Mouse (Mus musculus) midbrain, embryonic 14.5 days (tissue): ENCODE results near the gene Car8. TPM values are rescaled to one million over a fixed set of nuclear protein-coding genes. Genes with fewer than 3 reads are reported as not detected.
"Not testable (repeated sequence)": the region's sequence is repeated elsewhere in the genome, so short reads cannot be mapped to it uniquely, and the experiment has no call there.

ENCODE experiments used
- ATAC-seq: fragments of 200-750 bp; cut with Nextera tagmentation; 2 replicates; pipeline ENCODE4 v1.8.0; 2017; ENCODE audit warnings: moderate number of reproducible peaks, moderate library complexity; ENCODE audit not compliant: low FRiP score, low TSS enrichment
- DNase-seq: peaks from one replicate; pipeline ENCODE4 v3.0.0-alpha.2; 2015
- H3K27ac ChIP-seq: fragments of 300-500 bp; sonication (generic); replicated peaks from 2 replicates; pipeline ENCODE4 v1.5.1; 2014; ENCODE audit warnings: mild to moderate bottlenecking, low read depth, low read length, moderate library complexity
- H3K27me3 ChIP-seq: fragments of 300-500 bp; sonication (generic); 2 replicates; pipeline ENCODE4 v1.6.1; 2014; ENCODE audit warnings: low read length, control low read depth, mixed read lengths; ENCODE audit not compliant: control insufficient read depth, insufficient read depth
- H3K36me3 ChIP-seq: fragments of 300-500 bp; sonication (generic); 2 replicates; pipeline ENCODE4 v1.6.1; 2014; ENCODE audit warnings: low read length, control low read depth; ENCODE audit not compliant: control insufficient read depth, insufficient read depth
- H3K4me1 ChIP-seq: fragments of 300-500 bp; sonication (generic); 2 replicates; pipeline ENCODE4 v1.6.1; 2014; ENCODE audit warnings: mild to moderate bottlenecking, antibody characterized with exemption, low read length, control low read depth; ENCODE audit not compliant: control insufficient read depth, insufficient read depth
- H3K4me2 ChIP-seq: fragments of 300-500 bp; sonication (generic); 2 replicates; pipeline ENCODE4 v1.6.1; 2014; ENCODE audit warnings: mild to moderate bottlenecking, low read length, moderate library complexity
- H3K4me3 ChIP-seq: fragments of 300-500 bp; sonication (generic); replicated peaks from 2 replicates; pipeline ENCODE4 v1.5.1; 2014; ENCODE audit warnings: low read depth, low read length
- H3K9ac ChIP-seq: fragments of 300-500 bp; sonication (generic); replicated peaks from 2 replicates; pipeline ENCODE4 v1.6.1; 2014; ENCODE audit warnings: mild to moderate bottlenecking, low read length, moderate library complexity
- H3K9me3 ChIP-seq: fragments of 300-500 bp; sonication (generic); 2 replicates; pipeline ENCODE4 v1.6.1; 2016; ENCODE audit warnings: low read length, control low read depth, mixed read lengths; ENCODE audit not compliant: control insufficient read depth
- WGBS: fragments of 180-500 bp; shearing (Covaris S2); extraction: QIAGEN DNeasy Blood & Tissue Kit; methylation state at CpG from one replicate; pipeline ENCODE4 v1.1.7; 2014; 5-methylcytosine and 5-hydroxymethylcytosine counted together
- polyA plus RNA-seq: library from polyadenylated mRNA; unstranded; fragments of >200 nt; fragmentation: Nextera tagmentation; extraction: Ambion mirVana; gene quantifications from 2 replicates; pipeline ENCODE4 v1.2.1, GENCODE M21; 2014

The Car8 gene
- polyA plus RNA-seq, 1 experiment from 2014 or later = 8.6 TPM

DNA sequence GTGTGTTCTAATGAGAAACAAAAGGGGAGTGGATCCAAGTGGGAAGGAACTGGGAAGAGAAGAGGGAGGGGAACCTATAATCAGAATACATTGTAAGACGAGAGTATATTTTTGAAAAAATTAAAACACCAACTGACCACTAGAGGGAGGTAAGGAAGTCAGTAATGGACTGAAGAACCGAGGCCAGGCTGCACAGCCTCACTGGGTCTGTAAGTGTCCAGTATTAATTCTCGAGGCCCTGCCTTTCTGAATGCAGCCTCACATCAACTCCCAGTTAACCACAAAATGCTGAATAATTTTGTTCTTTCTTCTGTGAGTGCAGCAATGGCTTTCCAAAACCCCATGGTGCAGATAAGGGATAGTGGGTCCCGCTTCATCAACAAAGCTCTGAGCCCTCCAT lies 48.4 kb downstream of the Car8 start:
- Histone ChIP-seq H3K27me3 (no peaks in the 10 kb centered on the region), H3K4me2 (no peak overlapping the region), H3K9me3 (no peaks in the 10 kb centered on the region), H3K4me3 (no peak overlapping the region), H3K27ac (no peak overlapping the region), H3K4me1 (no peaks in the 10 kb centered on the region), H3K9ac (no peak overlapping the region), H3K36me3 (no peaks in the 10 kb centered on the region)
- ATAC-seq = no peak
- DNase-seq = no peak
- WGBS = 75% methylated on average over 4 of the region's 4 CpGs

GRCm38 (mm10) chr4:8186921-8187687 lies 51.7 kb downstream of the Car8 start:
- Histone ChIP-seq H3K4me3 (no peak overlapping the region), H3K36me3 (no peaks in the 10 kb centered on the region), H3K9me3 (no peaks in the 10 kb centered on the region), H3K9ac (no peak overlapping the region), H3K4me1 (no peaks in the 10 kb centered on the region), H3K27ac (no peak overlapping the region), H3K27me3 (no peaks in the 10 kb centered on the region), H3K4me2 (no peak overlapping the region)
- 64% methylated on average over 8 of the region's 8 CpGs for WGBS
- DNase-seq = no peak
- ATAC-seq = no peak

DNA sequence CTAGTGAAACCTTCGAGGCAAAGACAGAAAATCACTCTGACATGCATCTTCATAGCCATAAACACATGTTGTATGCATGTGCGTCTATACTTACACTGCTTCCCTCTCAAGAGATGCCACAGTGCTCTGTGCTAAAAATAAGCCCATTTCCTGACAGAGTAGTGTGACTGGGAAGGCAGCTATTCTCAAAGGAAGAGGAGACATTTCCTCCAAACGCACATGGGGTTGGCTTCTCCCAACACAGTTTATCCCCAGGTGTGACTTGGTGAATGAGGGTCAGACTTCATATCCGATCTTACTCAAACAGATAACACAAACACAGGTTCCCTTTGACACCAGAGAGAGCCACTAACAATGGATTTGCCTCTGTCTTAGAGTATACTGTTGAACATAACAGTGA lies 58.3 kb downstream of the Car8 start:
- DNase-seq (no peak), ATAC-seq (no peak)
- no peak overlapping the region for H3K9ac ChIP-seq
- H3K4me3 ChIP-seq = no peak overlapping the region
- no peaks in the 10 kb centered on the region for H3K4me1 ChIP-seq
- no peak overlapping the region for H3K27ac ChIP-seq
- H3K4me2 ChIP-seq = no peak overlapping the region
- no peaks in the 10 kb centered on the region for H3K27me3 ChIP-seq
- H3K36me3 ChIP-seq = no peaks in the 10 kb centered on the region
- H3K9me3 ChIP-seq = no peaks in the 10 kb centered on the region
- 83% methylated on average over 4 of the region's 4 CpGs for WGBS

DNA sequence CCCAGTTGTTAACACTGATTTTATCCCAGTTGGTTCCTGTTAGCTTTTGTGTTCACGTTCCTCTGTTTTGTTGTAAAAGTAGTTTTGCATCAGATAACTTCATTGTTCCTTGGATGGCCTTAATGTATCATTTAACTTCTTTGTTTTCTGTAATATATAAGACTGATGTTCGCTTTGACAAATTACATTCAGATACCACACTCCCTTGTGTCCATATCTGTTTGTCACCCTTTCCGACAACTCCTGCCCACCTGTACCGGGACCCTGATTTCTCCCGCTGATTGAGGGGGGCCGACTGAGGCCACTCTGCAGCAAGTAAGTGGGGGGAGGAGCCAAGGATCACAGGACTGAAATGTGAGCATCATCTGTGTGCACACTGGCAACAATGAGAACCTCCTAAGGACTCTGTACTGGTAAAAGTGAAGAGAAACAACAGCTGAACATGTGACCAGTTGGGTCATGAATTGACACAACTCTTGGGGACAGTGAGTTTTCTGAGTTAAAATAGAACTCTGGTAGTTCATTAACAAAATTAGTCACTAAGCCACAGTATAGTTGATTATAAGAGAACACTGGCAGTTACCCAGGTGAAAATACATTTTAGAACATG lies 84.1 kb downstream of the Car8 start:
- H3K4me2 ChIP-seq = no peak overlapping the region
- H3K9ac ChIP-seq = no peak overlapping the region
- no peaks in the 10 kb centered on the region for H3K4me1 ChIP-seq
- H3K27me3 ChIP-seq = no peaks in the 10 kb centered on the region
- DNase-seq (no peak), ATAC-seq (no peak)
- H3K36me3 ChIP-seq = no peaks in the 10 kb centered on the region
- no peak overlapping the region for H3K27ac ChIP-seq
- 88% methylated on average over 6 of the region's 6 CpGs for WGBS
- H3K4me3 ChIP-seq = no peak overlapping the region
- H3K9me3 ChIP-seq = no peaks in the 10 kb centered on the region

- 93% methylated on average over 5 of the region's 5 CpGs for WGBS
- ATAC-seq, H3K9me3 ChIP-seq, H3K27ac ChIP-seq, H3K9ac ChIP-seq, H3K36me3 ChIP-seq, H3K4me1 ChIP-seq, H3K27me3 ChIP-seq, H3K4me2 ChIP-seq, H3K4me3 ChIP-seq, DNase-seq: not testable (repeated sequence)
Measured at GRCm38 (mm10) chr4:8153926-8154325, 84.9 kb downstream of the Car8 start.

- ATAC-seq (no peak), DNase-seq (no peak)
- no peaks in the 10 kb centered on the region for H3K27me3 ChIP-seq
- no peak overlapping the region for H3K4me3 ChIP-seq
- no peaks in the 10 kb centered on the region for H3K4me1 ChIP-seq
- no peaks in the 10 kb centered on the region for H3K9me3 ChIP-seq
- WGBS = 85% methylated on average over 2 of the region's 2 CpGs
- H3K9ac ChIP-seq = no peak overlapping the region
- H3K36me3 ChIP-seq = no peaks in the 10 kb centered on the region
- no peak overlapping the region for H3K27ac ChIP-seq
- H3K4me2 ChIP-seq = no peak overlapping the region
Measured at GRCm38 (mm10) chr4:8137403-8137802, 101.4 kb downstream of the Car8 start.

- no peaks in the 10 kb centered on the region for H3K27me3 ChIP-seq
- no peak overlapping the region for H3K27ac ChIP-seq
- no peak overlapping the region for H3K4me3 ChIP-seq
- H3K36me3 ChIP-seq = no peaks in the 10 kb centered on the region
- DNase-seq (no peak), ATAC-seq (no peak)
- H3K4me2 ChIP-seq = no peak overlapping the region
- H3K9ac ChIP-seq = no peak overlapping the region
- H3K9me3 ChIP-seq = no peaks in the 10 kb centered on the region
- 96% methylated on average over 2 of the region's 2 CpGs for WGBS
- no peaks in the 10 kb centered on the region for H3K4me1 ChIP-seq
Measured at GRCm38 (mm10) chr4:8132024-8132423, 106.8 kb downstream of the Car8 start.

DNA sequence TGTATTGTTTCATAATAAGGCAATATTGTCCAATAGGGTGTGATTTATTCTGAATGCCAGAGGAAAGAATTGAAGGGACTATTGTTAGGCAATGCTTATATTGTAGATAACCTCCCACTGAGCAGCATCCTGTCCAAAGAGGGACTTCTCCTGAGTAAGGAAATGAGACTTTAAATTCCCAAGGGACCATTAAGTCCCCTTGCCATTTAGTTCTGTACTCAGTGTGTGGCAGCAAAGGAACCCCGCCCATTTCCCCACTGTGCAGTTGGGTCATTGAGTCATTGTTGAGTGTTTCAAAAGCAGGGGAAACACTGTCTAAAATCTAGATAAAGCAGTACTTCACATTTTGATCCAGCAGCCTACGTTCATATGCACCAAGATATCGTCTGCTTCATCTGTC lies 125.3 kb downstream of the Car8 start:
- ATAC-seq (no peak), DNase-seq (no peak)
- no peaks in the 10 kb centered on the region for H3K27me3 ChIP-seq
- no peak overlapping the region for H3K4me3 ChIP-seq
- 90% methylated on average over 3 of the region's 3 CpGs for WGBS
- no peak overlapping the region for H3K4me2 ChIP-seq
- no peaks in the 10 kb centered on the region for H3K36me3 ChIP-seq
- no peaks in the 10 kb centered on the region for H3K9me3 ChIP-seq
- H3K4me1 ChIP-seq = no peaks in the 10 kb centered on the region
- H3K9ac ChIP-seq = no peak overlapping the region
- no peak overlapping the region for H3K27ac ChIP-seq

GRCm38 (mm10) chr4:8111891-8112290 lies 127.0 kb downstream of the Car8 start:
- ATAC-seq (no peak), DNase-seq (no peak)
- H3K4me3 ChIP-seq = no peak overlapping the region
- WGBS = 92% methylated on average over 3 of the region's 3 CpGs
- H3K36me3 ChIP-seq = no peaks in the 10 kb centered on the region
- no peak overlapping the region for H3K4me2 ChIP-seq
- no peaks in the 10 kb centered on the region for H3K27me3 ChIP-seq
- no peaks in the 10 kb centered on the region for H3K4me1 ChIP-seq
- H3K27ac ChIP-seq = no peak overlapping the region
- H3K9me3 ChIP-seq = no peaks in the 10 kb centered on the region
- H3K9ac ChIP-seq = no peak overlapping the region
